Mouse (Mus musculus): ENCODE data around the gene Gm21876. TPM values are rescaled to one million over a fixed set of nuclear protein-coding genes. Genes with fewer than 3 reads are reported as not detected.
"Not testable (repeated sequence)": the region's sequence is repeated elsewhere in the genome, so short reads cannot be mapped to it uniquely, and the experiment has no call there.

Gene Gm21876
- not detected for total RNA-seq (2022)

- DNase-seq (ENCODE audit: low spot score in 2 of 2): no peak
These were observed at the start of gene Gm21876 for GRCm38 (mm10) chrX:21175553-21175952. Gm21876 (minus strand) TSS chrX:21175653.

GRCm38 (mm10) chrX:21220422-21220821 is 45.0 kb upstream of the Gm21876 start:
- DNase-seq (ENCODE audit: low spot score in 2 of 2): no peak

GRCm38 (mm10) chrX:21146675-21147074 is 28.8 kb downstream of the Gm21876 start:
- DNase-seq (ENCODE audit: low spot score in 2 of 2): not testable (repeated sequence)

Other genes with a start within 250 kb of the Gm21876 start
- gene Cfp, start 244.1 kb downstream of the Gm21876 start, total RNA-seq (2022): 10 to 100 TPM in 2 of 4 experiments, 1 to 10 TPM in 2; 6.0 to 13.3 (median 9.1) TPM
- 10 to 100 TPM; 47.8 to 56.1 (median 51.6) TPM for gene Elk1, start 225.0 kb downstream of the Gm21876 start, total RNA-seq (2022)
- gene Uxt, start 213.6 kb downstream of the Gm21876 start, total RNA-seq (2022): 10 to 100 TPM in 3 of 4 experiments, 1 to 10 TPM in 1; 7.4 to 15.9 (median 14.2) TPM
- 10 to 100 TPM in 2 of 4 experiments, 1 to 10 TPM in 2; 8.9 to 11.3 (median 9.9) TPM for gene Zfp182, start 113.3 kb downstream of the Gm21876 start, total RNA-seq (2022)
- gene Spaca5, start 107.2 kb downstream of the Gm21876 start, total RNA-seq (2022): not detected
- 1 to 10 TPM; 2.4 to 5.3 (median 3.6) TPM for gene Zfp300, start 86.1 kb downstream of the Gm21876 start, total RNA-seq (2022)
- gene Ssxa1, start 59.8 kb downstream of the Gm21876 start, total RNA-seq (2022): not detected